Mouse (Mus musculus): Measurements from ENCODE around the gene Rasgef1a. TPM values are rescaled to one million over a fixed set of nuclear protein-coding genes. Genes with fewer than 3 reads are reported as not detected.

Rasgef1a gene
- polyA plus RNA-seq (2012; ENCODE audit: insufficient read depth, insufficient read length, missing spikeins) = 2.3 and 3.0 TPM in 2 replicates

DNA sequence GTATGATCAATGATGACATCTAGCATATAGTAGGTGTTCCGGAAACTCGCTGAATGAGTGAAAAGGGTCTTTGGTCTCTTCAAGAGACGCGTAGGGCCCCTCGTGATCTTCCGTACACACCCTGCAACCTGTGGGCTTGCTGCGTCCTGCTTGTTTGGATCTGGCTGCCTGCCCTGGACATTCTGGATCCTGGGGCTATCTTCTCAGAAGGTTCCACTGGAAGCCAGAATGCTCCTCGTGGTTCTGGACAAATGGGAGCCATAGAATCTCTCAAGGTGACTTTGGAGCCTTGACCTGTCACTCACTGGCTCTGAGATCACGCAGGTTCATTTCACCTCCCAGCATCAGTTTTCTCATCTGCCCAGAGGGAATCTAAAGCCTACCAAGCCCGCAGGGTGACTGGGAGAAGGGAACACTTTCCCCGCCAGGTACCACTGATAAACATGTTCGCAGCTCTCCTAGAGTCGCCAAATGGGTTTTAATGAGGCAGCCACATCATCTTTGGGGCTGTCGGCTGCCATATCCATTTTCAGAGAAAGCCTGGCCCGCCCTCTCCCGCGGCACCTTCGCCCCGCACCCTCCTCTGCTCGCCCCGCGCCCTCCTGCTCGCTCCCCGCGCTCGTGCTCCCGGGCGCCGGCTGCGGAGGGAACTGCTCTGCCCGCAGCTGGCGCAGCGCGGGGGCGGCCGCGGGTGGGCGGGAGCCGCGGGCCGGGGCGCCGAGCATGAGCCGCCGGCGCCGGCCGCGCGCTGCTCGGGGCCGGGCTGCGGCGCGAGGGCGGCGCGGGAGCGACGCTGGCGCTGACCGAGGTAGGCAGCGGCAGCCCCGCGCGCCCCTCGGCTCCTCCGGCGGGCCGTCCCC is at the start of gene Rasgef1a:
Gene Rasgef1a (plus strand): TSS at position 683 of the 860 bp plus-strand sequence.
- H3K4me1 ChIP-seq (ENCODE audit: control insufficient read depth, insufficient read depth, low read length) = peaks cover 3% of the 10 kb centered on the region; the same call in 1 of the 2 replicates
- TF ChIP-seq POLR2A (IDR thresholded peaks at IDR 0.05; ENCODE audit: borderline replicate concordance, low read depth, low read length) (no peak), CTCF (IDR thresholded peaks at IDR 0.05; ENCODE audit: low read depth, low read length) (no peak)
- no peak within 1 kb of the TSS for H3K27ac ChIP-seq (ENCODE audit: insufficient read depth, low read depth, low read length)
- peak within 1 kb of the TSS; percentile 8; the same call in 1 of the 2 replicates for H3K4me3 ChIP-seq (ENCODE audit: insufficient read depth, low read length)

DNA sequence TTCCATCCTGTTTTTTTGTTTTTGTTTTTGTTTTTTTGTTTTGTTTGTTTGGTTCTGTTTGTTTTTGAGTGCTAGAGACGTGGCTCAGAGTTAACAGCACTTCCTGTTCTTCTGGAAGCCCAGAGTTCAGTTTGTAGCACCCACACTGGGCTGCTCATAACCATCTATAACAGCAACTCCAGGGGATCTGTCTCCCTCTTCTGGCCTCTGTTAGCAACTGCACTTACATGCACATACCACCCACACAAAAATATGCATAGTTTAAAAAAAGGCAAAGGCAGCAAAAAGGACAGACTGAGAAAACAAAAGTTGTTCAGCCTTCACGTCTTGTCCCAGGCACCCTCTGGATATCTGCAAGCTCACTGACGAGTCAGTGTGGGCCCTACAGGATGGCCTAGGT is 48.0 kb upstream of the Rasgef1a start:
- no peak overlapping the region for H3K27ac ChIP-seq (ENCODE audit: insufficient read depth, low read depth, low read length)
- no peaks in the 10 kb centered on the region for H3K4me1 ChIP-seq (ENCODE audit: control insufficient read depth, insufficient read depth, low read length)
- TF ChIP-seq CTCF (IDR thresholded peaks at IDR 0.05; ENCODE audit: low read depth, low read length) (no peak), POLR2A (IDR thresholded peaks at IDR 0.05; ENCODE audit: borderline replicate concordance, low read depth, low read length) (no peak)
- H3K4me3 ChIP-seq (ENCODE audit: insufficient read depth, low read length) = no peak overlapping the region

DNA sequence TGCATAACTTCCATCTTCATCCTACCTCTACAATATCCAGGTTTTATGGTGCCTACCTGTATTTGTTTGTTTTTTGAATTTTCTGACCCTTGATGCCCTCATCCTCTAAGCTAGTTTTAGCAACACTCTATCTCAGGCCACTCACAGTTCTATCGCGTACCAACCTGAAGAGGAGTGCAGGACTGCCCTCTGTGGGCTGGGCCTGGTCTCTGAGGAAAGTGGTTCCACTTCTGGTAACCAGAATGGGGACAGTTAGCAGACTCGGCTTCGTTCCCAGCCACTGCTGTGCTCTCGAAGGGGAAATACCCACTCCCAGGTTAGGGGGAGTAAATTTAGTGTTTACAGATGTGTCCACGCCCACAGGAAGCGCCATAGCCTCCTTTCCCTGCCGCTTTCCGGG is 44.5 kb upstream of the Rasgef1a start:
- H3K4me1 ChIP-seq (ENCODE audit: control insufficient read depth, insufficient read depth, low read length) = no peaks in the 10 kb centered on the region
- no peak overlapping the region for H3K4me3 ChIP-seq (ENCODE audit: insufficient read depth, low read length)
- no peak overlapping the region for H3K27ac ChIP-seq (ENCODE audit: insufficient read depth, low read depth, low read length)
- TF ChIP-seq POLR2A (IDR thresholded peaks at IDR 0.05; ENCODE audit: borderline replicate concordance, low read depth, low read length) (no peak), CTCF (IDR thresholded peaks at IDR 0.05; ENCODE audit: low read depth, low read length) (no peak)

GRCm38 (mm10) chr6:117987173-117987572 is 24.1 kb upstream of the Rasgef1a start:
- no peak overlapping the region for H3K4me3 ChIP-seq (ENCODE audit: insufficient read depth, low read length)
- no peak overlapping the region for H3K27ac ChIP-seq (ENCODE audit: insufficient read depth, low read depth, low read length)
- no peaks in the 10 kb centered on the region for H3K4me1 ChIP-seq (ENCODE audit: control insufficient read depth, insufficient read depth, low read length)
- TF ChIP-seq CTCF (IDR thresholded peaks at IDR 0.05; ENCODE audit: low read depth, low read length) (no peak), POLR2A (IDR thresholded peaks at IDR 0.05; ENCODE audit: borderline replicate concordance, low read depth, low read length) (no peak)

- no peak overlapping the region for H3K4me3 ChIP-seq (ENCODE audit: insufficient read depth, low read length)
- H3K4me1 ChIP-seq (ENCODE audit: control insufficient read depth, insufficient read depth, low read length) = no peaks in the 10 kb centered on the region
- H3K27ac ChIP-seq (ENCODE audit: insufficient read depth, low read depth, low read length) = no peak overlapping the region
- TF ChIP-seq POLR2A (IDR thresholded peaks at IDR 0.05; ENCODE audit: borderline replicate concordance, low read depth, low read length) (no peak), CTCF (IDR thresholded peaks at IDR 0.05; ENCODE audit: low read depth, low read length) (no peak)
Observed at GRCm38 (mm10) chr6:117989209-117989608, 22.0 kb upstream of the Rasgef1a start.

DNA sequence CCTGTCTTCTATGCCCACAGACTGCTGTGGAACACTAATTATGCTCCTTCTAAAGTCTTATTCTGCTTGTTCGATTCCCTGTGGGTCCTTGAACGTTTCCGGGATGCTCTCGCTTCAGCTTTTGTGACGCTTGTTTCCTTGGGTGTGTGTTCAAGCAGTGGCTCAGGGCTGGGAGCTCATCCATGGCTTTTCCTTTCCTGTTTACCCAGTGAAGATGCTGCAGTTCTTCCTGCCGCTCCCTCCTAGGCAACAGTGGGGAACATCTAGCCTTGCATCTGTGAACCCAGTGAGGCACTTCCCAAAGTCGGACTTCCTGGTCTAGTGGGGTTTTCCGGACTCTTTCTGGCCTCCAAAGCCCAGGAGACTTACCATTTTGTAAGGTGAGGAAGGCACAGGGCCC is 20.6 kb upstream of the Rasgef1a start:
- no peaks in the 10 kb centered on the region for H3K4me1 ChIP-seq (ENCODE audit: control insufficient read depth, insufficient read depth, low read length)
- TF ChIP-seq POLR2A (IDR thresholded peaks at IDR 0.05; ENCODE audit: borderline replicate concordance, low read depth, low read length) = no peak
- no peak for TF ChIP-seq CTCF (IDR thresholded peaks at IDR 0.05; ENCODE audit: low read depth, low read length)
- no peak overlapping the region for H3K4me3 ChIP-seq (ENCODE audit: insufficient read depth, low read length)
- no peak overlapping the region for H3K27ac ChIP-seq (ENCODE audit: insufficient read depth, low read depth, low read length)

DNA sequence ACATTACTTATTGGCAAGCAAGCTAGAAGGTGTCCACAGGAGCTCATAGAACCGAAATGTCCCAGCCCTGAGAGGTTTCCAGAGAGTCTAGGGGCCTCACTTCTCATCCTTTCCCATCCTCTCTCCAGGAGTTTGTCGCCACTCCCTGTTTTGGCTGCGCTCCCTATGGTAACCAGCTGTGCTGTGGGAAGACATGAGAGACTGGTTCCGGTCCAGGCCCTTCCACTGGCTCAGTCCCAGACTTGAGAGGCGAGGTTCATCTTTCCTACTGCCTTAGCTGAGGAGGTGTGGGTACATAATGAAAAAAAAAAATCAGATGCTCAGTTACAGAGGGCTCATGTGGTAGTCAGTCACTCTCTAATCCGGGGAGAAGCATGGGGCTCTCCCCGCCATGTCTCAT is 19.9 kb upstream of the Rasgef1a start:
- no peaks in the 10 kb centered on the region for H3K4me1 ChIP-seq (ENCODE audit: control insufficient read depth, insufficient read depth, low read length)
- no peak overlapping the region for H3K27ac ChIP-seq (ENCODE audit: insufficient read depth, low read depth, low read length)
- no peak overlapping the region for H3K4me3 ChIP-seq (ENCODE audit: insufficient read depth, low read length)
- TF ChIP-seq POLR2A (IDR thresholded peaks at IDR 0.05; ENCODE audit: borderline replicate concordance, low read depth, low read length) (no peak), CTCF (IDR thresholded peaks at IDR 0.05; ENCODE audit: low read depth, low read length) (no peak)

DNA sequence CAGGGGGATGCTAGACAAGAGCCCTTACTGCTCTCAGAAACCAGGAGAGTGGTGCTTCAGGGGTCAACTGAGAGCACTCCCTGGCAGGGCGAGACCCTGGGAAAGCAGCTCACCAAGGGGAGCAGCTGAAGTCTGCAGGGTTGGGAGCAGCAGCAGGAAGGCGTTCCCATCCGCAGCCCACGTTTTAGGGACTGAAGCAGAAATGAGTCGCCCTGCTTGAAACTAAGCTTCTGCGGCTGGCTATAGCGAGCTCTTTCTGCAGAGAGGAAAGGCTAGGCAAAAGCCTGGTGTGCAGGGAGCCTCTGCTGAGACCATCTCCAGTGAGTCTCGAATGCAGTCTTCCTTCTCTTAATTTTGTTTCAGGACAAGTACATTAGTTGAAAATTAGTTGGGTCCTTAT is 19.3 kb upstream of the Rasgef1a start:
- no peak overlapping the region for H3K27ac ChIP-seq (ENCODE audit: insufficient read depth, low read depth, low read length)
- H3K4me1 ChIP-seq (ENCODE audit: control insufficient read depth, insufficient read depth, low read length) = no peaks in the 10 kb centered on the region
- TF ChIP-seq POLR2A (IDR thresholded peaks at IDR 0.05; ENCODE audit: borderline replicate concordance, low read depth, low read length) = no peak
- TF ChIP-seq CTCF (IDR thresholded peaks at IDR 0.05; ENCODE audit: low read depth, low read length) = no peak
- H3K4me3 ChIP-seq (ENCODE audit: insufficient read depth, low read length) = no peak overlapping the region

GRCm38 (mm10) chr6:117995168-117995567 is 16.1 kb upstream of the Rasgef1a start:
- H3K27ac ChIP-seq (ENCODE audit: insufficient read depth, low read depth, low read length) = no peak overlapping the region
- H3K4me1 ChIP-seq (ENCODE audit: control insufficient read depth, insufficient read depth, low read length) = no peaks in the 10 kb centered on the region
- no peak for TF ChIP-seq CTCF (IDR thresholded peaks at IDR 0.05; ENCODE audit: low read depth, low read length)
- no peak for TF ChIP-seq POLR2A (IDR thresholded peaks at IDR 0.05; ENCODE audit: borderline replicate concordance, low read depth, low read length)
- no peak overlapping the region for H3K4me3 ChIP-seq (ENCODE audit: insufficient read depth, low read length)

GRCm38 (mm10) chr6:118001272-118001671 is 10.0 kb upstream of the Rasgef1a start:
- TF ChIP-seq POLR2A (IDR thresholded peaks at IDR 0.05; ENCODE audit: borderline replicate concordance, low read depth, low read length) (no peak), CTCF (IDR thresholded peaks at IDR 0.05; ENCODE audit: low read depth, low read length) (no peak)
- Histone ChIP-seq H3K27ac (ENCODE audit: insufficient read depth, low read depth, low read length) (no peak overlapping the region), H3K4me1 (ENCODE audit: control insufficient read depth, insufficient read depth, low read length) (no peaks in the 10 kb centered on the region), H3K4me3 (ENCODE audit: insufficient read depth, low read length) (no peak overlapping the region)

Measured in bone marrow macrophage, adult 2 months (primary cell).